9 mouse cellular contexts compared by ENCODE assay signal in the genomic region with DNA sequence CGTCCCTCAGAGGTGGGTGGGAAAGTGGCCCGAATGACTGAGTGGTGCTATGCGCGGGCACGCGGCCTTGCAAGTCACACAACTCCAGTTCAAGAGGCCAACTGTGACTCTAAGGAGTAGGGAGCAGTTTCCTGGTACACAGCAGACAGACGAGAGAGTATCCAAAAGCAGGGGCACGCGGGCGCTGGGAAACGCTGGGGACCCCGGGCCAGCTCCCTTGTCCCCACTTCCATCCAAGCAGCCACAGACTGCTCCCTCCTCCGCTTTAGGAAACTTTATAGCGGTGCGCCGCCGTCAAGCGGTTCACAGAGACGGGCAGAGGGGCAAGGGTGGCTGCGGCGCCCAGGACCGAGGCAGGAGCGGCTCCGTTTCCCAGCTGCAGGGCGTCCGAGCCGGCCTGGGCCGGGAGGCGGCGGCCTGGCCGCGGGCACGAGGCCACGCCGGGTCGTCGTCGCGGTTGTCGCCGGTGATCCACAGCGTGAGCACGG. TPM values are rescaled to one million over a fixed set of nuclear protein-coding genes. Genes with fewer than 3 reads are reported as not detected.
DNase-seq lines count a peak whose midpoint lies in the region; ATAC-seq lines count a peak whose summit lies in the region.
"Had no signal": no experiment of that assay in that cellular context is flagged by ENCODE, and none has a peak within 500 bp of the region (broad histone marks: within the 10 kb centered on the region; RNA-seq: fewer than 3 reads in every experiment).

No protein-coding gene starts in this region.

- ATAC-seq in heart, embryonic 12.5 days (ENCODE audit: insufficient number of reproducible peaks, low FRiP score): no peak
- 0 out of 2 replicates have a peak, but pooled peaks have one; percentile 7 for ATAC-seq in embryonic facial prominence, embryonic 11.5 days (replicated peaks; ENCODE audit: insufficient number of reproducible peaks, low FRiP score, low TSS enrichment, low read depth)
- no peak for ATAC-seq in hindbrain, embryonic 15.5 days (ENCODE audit: low FRiP score, low read depth)
- no peak for ATAC-seq in midbrain, embryonic 14.5 days (ENCODE audit: low FRiP score, low TSS enrichment)

- H3K36me3 ChIP-seq in heart, embryonic 12.5 days: no peaks in the 10 kb centered on the region
- no peaks in the 10 kb centered on the region for H3K36me3 ChIP-seq in embryonic facial prominence, embryonic 11.5 days (replicated peaks; ENCODE audit: control insufficient read depth, insufficient read depth, low read depth, low read length)
- H3K36me3 ChIP-seq in hindbrain, embryonic 15.5 days: peaks cover 5% of the 10 kb centered on the region
- H3K36me3 ChIP-seq in midbrain, embryonic 14.5 days (ENCODE audit: control insufficient read depth, insufficient read depth, low read length): peaks cover 9% of the 10 kb centered on the region

- peak overlapping the region; percentile 93 for H3K4me2 ChIP-seq in heart, embryonic 12.5 days
- H3K4me2 ChIP-seq in embryonic facial prominence, embryonic 11.5 days (ENCODE audit: low read depth, low read length): peak overlapping the region; percentile 94
- H3K4me2 ChIP-seq in hindbrain, embryonic 15.5 days: peak overlapping the region; percentile 81
- H3K4me2 ChIP-seq in midbrain, embryonic 14.5 days (ENCODE audit: low read length): peak overlapping the region; percentile 99

- peak overlapping the region; percentile 55 for H3K4me3 ChIP-seq in heart, embryonic 12.5 days
- peak overlapping the region; percentile 37 for H3K4me3 ChIP-seq in embryonic facial prominence, embryonic 11.5 days (ENCODE audit: low read depth, low read length)
- peak overlapping the region; percentile 42 for H3K4me3 ChIP-seq in hindbrain, embryonic 15.5 days
- H3K4me3 ChIP-seq in midbrain, embryonic 14.5 days (replicated peaks; ENCODE audit: low read depth, low read length): peak overlapping the region; percentile 46
- H3K4me3 ChIP-seq: myocyte had no signal

- no peak overlapping the region for H3K27ac ChIP-seq in heart, embryonic 12.5 days (ENCODE audit: poor library complexity, severe bottlenecking)
- H3K27ac ChIP-seq in embryonic facial prominence, embryonic 11.5 days (replicated peaks; ENCODE audit: low read depth, low read length): no peak overlapping the region
- H3K27ac ChIP-seq in hindbrain, embryonic 15.5 days (replicated peaks): no peak overlapping the region
- H3K27ac ChIP-seq in midbrain, embryonic 14.5 days (replicated peaks; ENCODE audit: low read depth, low read length): no peak overlapping the region

- intact Hi-C loops in heart, postnatal 10 days (cut with DNase I): no loop called here

- peaks cover 95% of the 10 kb centered on the region for H3K27me3 ChIP-seq in heart, embryonic 12.5 days (replicated peaks)
- H3K27me3 ChIP-seq in embryonic facial prominence, embryonic 11.5 days (ENCODE audit: control insufficient read depth, insufficient read depth, low read length): peaks cover 24% of the 10 kb centered on the region
- H3K27me3 ChIP-seq in hindbrain, embryonic 15.5 days: peaks cover 50% of the 10 kb centered on the region
- H3K27me3 ChIP-seq in midbrain, embryonic 14.5 days (ENCODE audit: control insufficient read depth, insufficient read depth, low read length): peaks cover 57% of the 10 kb centered on the region

- DNase-seq in heart, postnatal 10 days: no peak
- no peak for DNase-seq in embryonic facial prominence, embryonic 11.5 days (ENCODE audit: low spot score)
- no peak for DNase-seq in midbrain, embryonic 14.5 days
- no peak for DNase-seq in adrenal gland, postnatal 25 days
- DNase-seq in urinary bladder, postnatal 10 days (ENCODE audit: low spot score): no peak
- no peak for DNase-seq in right cerebral cortex, postnatal 14 days

- H3K9me3 ChIP-seq in heart, embryonic 12.5 days (replicated peaks): no peaks in the 10 kb centered on the region
- H3K9me3 ChIP-seq in embryonic facial prominence, embryonic 11.5 days (replicated peaks; ENCODE audit: control insufficient read depth, low read length): no peaks in the 10 kb centered on the region
- H3K9me3 ChIP-seq in hindbrain, embryonic 15.5 days: no peaks in the 10 kb centered on the region
- no peaks in the 10 kb centered on the region for H3K9me3 ChIP-seq in midbrain, embryonic 14.5 days (ENCODE audit: control insufficient read depth, low read length)

- H3K4me1 ChIP-seq in heart, embryonic 12.5 days (replicated peaks): peaks cover 17% of the 10 kb centered on the region
- H3K4me1 ChIP-seq in embryonic facial prominence, embryonic 11.5 days (ENCODE audit: control insufficient read depth, insufficient read depth, low read length): peaks cover 9% of the 10 kb centered on the region; the same call in 1 of the 2 replicates
- peaks cover 18% of the 10 kb centered on the region for H3K4me1 ChIP-seq in hindbrain, embryonic 15.5 days (replicated peaks)
- H3K4me1 ChIP-seq in midbrain, embryonic 14.5 days (ENCODE audit: control insufficient read depth, insufficient read depth, low read length): peaks cover 16% of the 10 kb centered on the region

- H3K9ac ChIP-seq in heart, embryonic 12.5 days: peak overlapping the region; percentile 63
- H3K9ac ChIP-seq in embryonic facial prominence, embryonic 11.5 days (replicated peaks; ENCODE audit: low read length): peak overlapping the region; percentile 52
- H3K9ac ChIP-seq in hindbrain, embryonic 15.5 days: peak overlapping the region; percentile 52
- peak overlapping the region; percentile 56 for H3K9ac ChIP-seq in midbrain, embryonic 14.5 days (replicated peaks; ENCODE audit: low read length)

- WGBS in heart, embryonic 12.5 days: 2% methylated on average over 43 of the region's 43 CpGs
- WGBS in embryonic facial prominence, embryonic 11.5 days: 1% methylated on average over 43 of the region's 43 CpGs
- 2% methylated on average over 43 of the region's 43 CpGs for WGBS in hindbrain, embryonic 15.5 days
- 1% methylated on average over 43 of the region's 43 CpGs for WGBS in midbrain, embryonic 14.5 days

RNA-seq across cellular contexts. Expression of a gene that starts 1.1 kb away (rescaled TPM):
- polyA plus RNA-seq in heart, embryonic 12.5 days (2016; fragmentation: Nextera tagmentation; extraction: Ambion mirVana): not detected in 2 replicates
- under 1 TPM; 0.25 to 0.41 TPM for total RNA-seq in heart, postnatal 10 days (2021)
- polyA plus RNA-seq in embryonic facial prominence, embryonic 11.5 days (2014; fragmentation: Nextera tagmentation; extraction: Ambion mirVana): not detected in 2 replicates
- polyA plus RNA-seq in hindbrain, embryonic 15.5 days (2015; fragmentation: Nextera tagmentation; extraction: Ambion mirVana): not detected in 2 replicates
- not detected in 2 replicates for polyA plus RNA-seq in midbrain, embryonic 14.5 days (2014; fragmentation: Nextera tagmentation; extraction: Ambion mirVana)
- not detected in 2 replicates for total RNA-seq in adrenal gland, postnatal 25 days (2021)
- polyA plus RNA-seq: myocyte had no signal

RNA-seq across cellular contexts. Expression of a gene that starts 32.3 kb away (rescaled TPM):
- 0.10 and 0.15 TPM in 2 replicates for polyA plus RNA-seq in heart, embryonic 12.5 days (2016; fragmentation: Nextera tagmentation; extraction: Ambion mirVana)
- total RNA-seq in heart, postnatal 10 days (2021): 1 to 10 TPM; 3.5 to 3.9 TPM
- polyA plus RNA-seq in embryonic facial prominence, embryonic 11.5 days (2014; fragmentation: Nextera tagmentation; extraction: Ambion mirVana): 0.72 and 0.81 TPM in 2 replicates
- 0.09 and 0.10 TPM in 2 replicates for polyA plus RNA-seq in hindbrain, embryonic 15.5 days (2015; fragmentation: Nextera tagmentation; extraction: Ambion mirVana)
- polyA plus RNA-seq in midbrain, embryonic 14.5 days (2014; fragmentation: Nextera tagmentation; extraction: Ambion mirVana): 0.09 and 0.11 TPM in 2 replicates
- 9.0 and 10.2 TPM in 2 replicates for total RNA-seq in adrenal gland, postnatal 25 days (2021)
